Mouse (Mus musculus) right cerebral cortex, postnatal 10 days (tissue): ENCODE measurements at regions not wholly inside any gene's neighbourhood (a gene's known extent, or its start where the extent isn't known, plus 50 kb on each side); places are given as distances from the start of the nearest gene placed in this dataset.
A peak's percentile ranks its signal among the peaks of the same experiment; 100 is the strongest.

Source experiments
- DNase-seq, 2 experiments: peaks; one replicate each; pipeline ENCODE4 v3.0.0; 2021; ENCODE audit warnings: low spot score in 2 of 2

DNA sequence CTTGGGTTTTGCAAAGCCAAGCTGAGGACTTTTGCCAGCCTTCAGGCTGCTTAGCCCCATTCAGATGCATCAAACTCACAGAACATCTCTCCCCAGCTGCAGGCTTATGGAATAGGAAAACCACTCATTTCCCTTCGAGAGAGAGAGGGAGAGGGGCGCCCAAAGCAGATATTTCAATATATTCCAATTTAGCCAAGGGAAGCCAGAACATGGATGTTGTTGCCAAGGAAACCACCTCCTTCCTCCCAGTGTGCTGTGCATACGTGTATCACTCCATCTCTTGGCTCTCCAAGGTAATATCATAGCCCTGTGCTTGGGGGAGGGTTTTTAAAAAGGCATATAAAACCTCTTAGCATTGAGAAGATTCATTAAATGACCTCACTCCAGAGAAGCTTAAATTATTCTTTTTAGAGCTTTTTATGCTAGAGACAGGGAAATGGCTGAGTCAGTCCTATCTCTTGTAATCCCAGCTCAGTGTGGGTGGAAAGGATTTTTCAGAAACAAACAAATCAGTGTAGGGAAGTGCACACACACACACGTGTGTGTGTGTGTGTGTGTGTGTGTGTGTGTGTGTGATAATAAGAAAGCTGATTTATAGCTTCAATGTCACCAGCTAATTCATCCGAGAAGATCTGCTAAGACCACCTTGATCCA lies 245.1 kb downstream of the Rps24 start:
- DNase-seq = peak; percentile 57 to 73

DNA sequence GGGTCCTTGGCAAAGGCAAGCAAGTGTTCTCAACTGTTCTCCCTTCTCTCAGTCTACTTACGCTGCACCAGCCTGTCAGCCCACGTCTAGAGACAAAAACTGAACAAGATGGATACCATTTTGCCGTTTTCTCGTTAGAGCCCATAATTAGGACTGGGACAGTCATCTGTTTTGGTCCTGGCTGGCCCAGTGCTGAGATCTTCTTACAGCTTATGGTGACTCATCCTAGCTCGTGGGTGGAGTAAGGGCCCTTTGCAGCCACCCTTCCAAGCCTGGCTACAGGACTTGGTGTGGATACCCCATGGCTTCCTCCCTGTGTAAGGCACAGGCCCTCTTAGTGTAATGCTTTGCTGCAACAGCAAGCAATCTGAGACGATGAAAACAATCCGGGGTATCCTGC lies 246.4 kb downstream of the Rps24 start:
- DNase-seq = no peak

DNA sequence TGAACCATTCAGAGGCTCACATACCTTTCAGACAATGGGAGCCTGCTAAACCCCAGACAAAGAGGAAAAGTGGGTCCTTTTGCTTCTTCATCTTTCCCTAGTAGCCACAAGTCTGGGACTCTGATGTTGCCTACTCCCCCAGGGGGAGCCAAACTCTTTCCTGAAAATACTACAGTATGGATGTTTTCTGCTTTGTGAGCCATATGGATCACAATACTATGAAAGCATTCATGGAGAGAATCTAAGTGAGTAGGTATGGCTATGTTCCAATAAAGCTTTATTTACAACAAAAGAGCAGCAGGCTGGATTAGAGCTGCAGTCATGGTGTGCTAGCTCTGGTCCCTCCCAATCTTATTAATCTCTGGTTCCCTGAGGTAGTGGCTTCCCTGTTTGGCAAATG lies 251.9 kb downstream of the Rps24 start:
- DNase-seq = peak in 1 of 2 experiments; percentile 50

DNA sequence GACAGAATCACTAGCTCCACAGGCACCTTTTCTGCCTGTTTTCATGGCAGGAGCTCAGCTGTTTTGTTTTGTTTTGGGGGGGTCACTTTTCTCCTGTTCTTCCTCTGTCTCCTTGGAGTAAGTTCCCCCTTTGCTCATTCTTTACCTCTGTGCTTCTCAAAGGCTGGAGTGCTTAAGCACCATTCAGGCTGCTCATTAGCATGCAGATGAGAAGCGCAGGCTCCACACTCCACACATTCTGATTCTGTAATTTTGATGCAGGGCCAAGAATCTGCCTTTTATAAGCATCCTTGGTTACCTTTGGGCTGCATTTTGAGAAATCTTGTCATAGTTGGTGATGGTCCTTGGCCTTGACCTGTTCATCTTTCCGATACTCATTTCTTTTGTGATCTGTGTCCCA lies 257.5 kb downstream of the Rps24 start:
- no peak for DNase-seq

GRCm38 (mm10) chr14:24745730-24746129 lies 258.8 kb downstream of the Rps24 start:
- DNase-seq = no peak

DNA sequence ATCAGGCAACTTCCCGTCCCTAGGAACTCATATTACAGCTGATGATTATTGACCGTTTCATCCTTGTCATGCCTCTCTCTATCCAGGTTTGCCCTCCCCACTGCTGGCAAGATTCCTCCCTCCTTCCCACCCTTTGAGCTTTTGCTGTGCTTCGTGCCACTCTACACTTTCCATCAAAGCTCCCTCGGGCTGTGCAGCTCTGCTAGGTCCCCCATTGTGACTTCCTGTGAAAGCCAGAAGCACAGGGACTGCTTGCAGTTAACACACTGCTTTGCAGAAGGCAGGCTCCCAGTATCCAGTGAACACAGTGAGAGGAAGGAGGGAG lies 260.5 kb downstream of the Rps24 start:
- DNase-seq = no peak

- DNase-seq = no peak
Measured at GRCm38 (mm10) chr14:24747796-24748496, 261.0 kb downstream of the Rps24 start.

GRCm38 (mm10) chr14:24748497-24748862 lies 261.6 kb downstream of the Rps24 start:
- no peak for DNase-seq

GRCm38 (mm10) chr14:24749313-24749712 lies 262.4 kb downstream of the Rps24 start:
- no peak for DNase-seq

DNA sequence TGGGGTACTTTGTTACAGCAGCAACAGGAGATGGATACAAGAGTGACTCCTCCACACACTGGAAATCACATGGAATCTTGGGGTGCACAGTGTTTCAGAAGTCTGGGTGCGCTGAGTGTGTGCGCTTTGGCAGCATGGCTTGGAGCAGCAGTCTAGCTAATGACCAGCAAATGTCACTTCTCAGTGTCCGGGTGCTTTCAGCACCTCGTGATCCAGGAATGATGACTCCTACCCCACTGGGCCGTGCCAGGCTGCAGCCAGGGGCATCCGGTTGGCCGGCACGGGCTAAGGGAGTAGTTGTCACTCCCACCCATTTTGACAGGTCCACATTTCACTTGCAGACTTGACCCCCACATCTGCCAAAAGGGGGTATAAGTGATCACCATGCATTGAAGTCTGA lies 264.3 kb downstream of the Rps24 start:
- DNase-seq = no peak

DNA sequence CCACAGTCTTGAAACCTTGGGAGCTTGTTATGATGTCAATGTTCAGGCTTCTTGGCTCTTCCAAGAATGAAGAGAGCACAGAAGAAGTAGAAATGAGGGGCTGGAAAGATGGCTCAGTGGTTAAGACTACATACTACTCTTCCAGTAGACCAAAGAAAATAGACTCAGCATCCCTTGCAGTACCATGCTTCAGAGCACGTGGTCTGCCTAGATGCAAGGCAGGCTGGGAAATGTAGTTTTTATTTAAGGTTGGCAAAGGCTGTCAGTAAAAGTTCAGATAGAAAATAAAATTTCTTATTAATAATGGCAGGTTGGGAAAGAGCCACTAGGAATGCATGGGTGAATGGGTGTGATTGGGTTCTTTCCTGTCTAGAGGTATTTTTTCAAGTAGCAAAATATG lies 267.8 kb downstream of the Rps24 start:
- DNase-seq = no peak

- DNase-seq = no peak
Measured at GRCm38 (mm10) chr14:24755426-24756117, 268.6 kb downstream of the Rps24 start.

- DNase-seq = peak in 1 of 2 experiments; percentile 65
Measured at GRCm38 (mm10) chr14:24757302-24757701, 270.4 kb downstream of the Rps24 start.

GRCm38 (mm10) chr14:24757843-24758242 lies 270.9 kb downstream of the Rps24 start:
- DNase-seq = no peak

- DNase-seq = no peak
Measured at GRCm38 (mm10) chr14:24760926-24761325, 274.0 kb downstream of the Rps24 start.

- DNase-seq = no peak
Measured at GRCm38 (mm10) chr14:24762468-24763274, 275.7 kb downstream of the Rps24 start.

DNA sequence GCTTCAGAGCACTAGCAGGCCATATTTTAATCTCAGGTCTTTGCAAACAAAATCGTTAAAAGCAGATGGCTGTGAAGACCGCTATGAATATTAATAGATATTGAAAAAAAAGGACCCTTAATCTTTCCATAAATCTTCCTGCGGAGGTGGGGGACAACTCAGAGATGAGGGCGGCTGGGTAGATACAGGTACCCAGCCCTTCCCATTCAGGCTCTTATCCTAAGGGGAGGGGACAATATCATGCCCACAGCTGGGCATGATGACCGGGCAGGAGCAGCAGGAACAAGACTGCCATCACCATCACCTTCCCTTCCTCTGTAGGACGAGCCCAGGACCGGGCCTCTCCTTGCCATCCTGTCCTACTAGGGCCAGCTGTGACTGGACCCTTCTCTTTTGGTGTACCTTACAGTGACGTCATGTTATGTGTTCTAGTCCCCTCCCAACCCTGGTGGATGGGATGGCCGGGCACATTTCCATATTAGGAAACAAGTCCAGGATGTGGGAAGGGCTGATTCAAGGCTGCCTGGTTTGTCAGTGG lies 276.4 kb downstream of the Rps24 start:
- DNase-seq = no peak

GRCm38 (mm10) chr14:24763845-24764244 lies 276.9 kb downstream of the Rps24 start:
- DNase-seq = no peak

GRCm38 (mm10) chr14:24766260-24766659 lies 279.3 kb downstream of the Rps24 start:
- DNase-seq = no peak

DNA sequence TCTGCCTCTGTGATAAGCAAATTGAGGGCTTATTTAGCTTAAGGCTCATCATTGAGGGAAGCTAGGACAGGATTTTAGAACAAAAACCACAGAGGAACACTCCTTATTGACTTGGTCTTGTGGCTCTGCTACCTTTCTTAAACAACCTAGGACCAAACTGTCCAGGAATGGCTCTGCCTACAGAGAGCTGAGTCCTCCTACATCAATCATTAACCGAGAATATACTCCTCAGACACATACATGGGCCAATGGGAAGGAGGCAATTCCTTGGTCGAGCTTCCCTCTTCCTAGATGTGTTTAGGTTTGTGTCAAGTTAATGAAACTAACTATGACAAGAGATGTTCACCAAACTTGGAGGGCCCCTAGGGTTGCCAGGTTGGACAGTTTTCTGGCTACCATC lies 279.8 kb downstream of the Rps24 start:
- DNase-seq = no peak

- DNase-seq = no peak
Measured at GRCm38 (mm10) chr14:24767316-24767715, 280.4 kb downstream of the Rps24 start.

DNA sequence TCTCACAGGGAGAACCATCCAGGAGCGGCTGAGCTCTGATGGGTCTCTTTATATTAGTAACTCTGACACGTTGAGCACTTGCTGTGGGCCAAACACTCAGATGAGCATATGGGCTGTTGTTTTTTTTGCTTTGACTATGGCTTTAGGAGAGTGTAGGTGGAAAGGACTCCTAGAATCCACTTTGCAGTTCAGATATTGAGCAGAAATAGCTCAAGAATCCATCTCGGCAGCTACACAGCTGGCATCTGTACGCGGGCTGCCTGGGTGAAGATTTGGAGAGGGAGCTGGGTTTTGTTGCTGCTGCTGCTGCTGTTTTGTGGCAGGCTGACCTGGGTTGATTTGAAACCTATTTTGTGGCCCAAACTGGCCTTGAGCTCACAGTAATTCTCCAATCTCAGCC lies 281.0 kb downstream of the Rps24 start:
- DNase-seq = no peak
